Mouse (Mus musculus): ENCODE measurements around the gene Tspan14.

The Tspan14 gene

GRCm38 (mm10) chr14:40886428-40887202 lies 80.0 kb downstream of the Tspan14 start:
- DNase-seq (ENCODE audit: low spot score in 2 of 2) = no peak

DNA sequence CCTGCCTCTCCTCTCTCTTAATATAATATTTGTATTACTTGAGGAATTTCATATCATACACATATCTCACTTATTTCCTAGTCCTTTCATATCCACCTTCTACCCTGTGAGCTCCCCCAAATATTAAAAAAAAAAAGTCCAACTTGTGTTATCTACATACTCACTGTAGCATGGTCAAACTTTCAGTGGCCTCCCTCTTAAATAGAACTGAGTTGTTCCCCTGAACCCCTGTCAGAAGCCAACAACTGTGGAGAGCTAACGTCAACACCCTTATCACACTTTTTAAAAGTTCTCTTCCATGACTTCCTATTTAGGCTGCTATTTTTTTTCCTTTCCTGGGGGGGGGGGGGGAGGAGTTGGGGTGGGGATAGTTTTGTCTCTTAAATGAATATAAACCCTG lies 80.9 kb downstream of the Tspan14 start:
- no peak for DNase-seq (ENCODE audit: low spot score in 2 of 2)

GRCm38 (mm10) chr14:40885225-40885624 lies 81.4 kb downstream of the Tspan14 start:
- DNase-seq (ENCODE audit: low spot score in 2 of 2) = no peak

GRCm38 (mm10) chr14:40874565-40874964 lies 92.0 kb downstream of the Tspan14 start:
- DNase-seq (ENCODE audit: low spot score in 2 of 2) = no peak

- no peak for DNase-seq (ENCODE audit: low spot score in 2 of 2)
These were observed 92.6 kb downstream of the Tspan14 start for GRCm38 (mm10) chr14:40873961-40874360.

GRCm38 (mm10) chr14:40870598-40870997 lies 96.0 kb downstream of the Tspan14 start:
- no peak for DNase-seq (ENCODE audit: low spot score in 2 of 2)

DNA sequence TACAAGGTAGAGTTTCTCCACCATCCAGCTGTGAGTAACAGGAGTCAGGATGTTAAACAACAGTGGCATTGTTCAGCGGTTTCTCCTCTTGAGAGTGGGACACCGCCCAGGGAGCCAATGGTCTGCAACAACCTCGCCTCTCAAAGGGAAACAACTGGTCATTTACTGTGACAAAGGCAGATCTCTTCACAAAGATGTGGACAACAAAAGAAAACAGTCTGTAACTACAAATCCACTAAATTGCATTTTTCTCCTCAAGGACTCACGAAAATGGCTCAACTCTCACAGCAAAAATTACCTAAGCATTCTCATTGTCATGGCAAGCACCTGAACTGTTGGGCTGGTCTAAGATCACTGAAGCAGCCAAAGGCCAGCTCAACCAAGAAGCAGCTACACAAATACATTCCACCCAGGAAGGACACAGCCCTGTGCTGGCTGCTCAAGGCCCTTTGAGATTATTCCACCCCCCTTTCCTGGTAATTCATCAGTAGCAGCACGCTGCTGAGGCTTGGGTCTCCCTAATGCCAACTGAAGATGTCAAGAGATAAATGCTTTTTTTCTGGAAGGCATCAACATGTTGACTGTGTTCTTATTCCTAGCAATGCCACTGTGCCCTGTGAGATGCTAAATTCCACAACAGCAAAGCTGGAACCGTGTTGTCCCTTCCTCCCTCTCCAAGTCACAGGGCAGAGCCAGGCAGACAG lies 101.6 kb downstream of the Tspan14 start:
- DNase-seq (ENCODE audit: low spot score in 2 of 2) = no peak

GRCm38 (mm10) chr14:40863659-40864058 lies 102.9 kb downstream of the Tspan14 start:
- DNase-seq (ENCODE audit: low spot score in 2 of 2) = no peak

DNA sequence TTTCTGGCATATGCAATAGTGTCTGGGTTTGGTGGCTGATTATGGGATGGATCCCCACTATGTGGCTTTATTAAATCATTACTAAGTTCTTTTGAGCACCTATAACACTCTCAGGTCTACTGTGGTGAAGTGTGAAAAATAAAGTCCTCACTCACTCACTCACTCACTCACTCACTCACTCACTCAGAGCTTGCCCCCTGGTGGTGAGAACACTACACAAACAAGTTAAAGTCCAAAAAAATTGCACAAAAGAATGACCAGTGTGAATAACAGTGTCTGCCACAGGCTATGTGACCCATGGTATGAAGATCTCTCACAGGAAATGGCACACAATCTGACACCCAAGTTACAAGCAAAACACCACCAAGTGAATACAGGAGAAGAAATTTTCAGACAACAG lies 103.6 kb downstream of the Tspan14 start:
- DNase-seq (ENCODE audit: low spot score in 2 of 2) = no peak
